Mouse (Mus musculus) ES-Bruce4 (cell line): Measurements from ENCODE around the gene Ptpn13. TPM values are rescaled to one million over a fixed set of nuclear protein-coding genes. Genes with fewer than 3 reads are reported as not detected.
A peak's percentile ranks its signal among the peaks of the same experiment; 100 is the strongest.

ENCODE experiments used
- H3K27ac ChIP-seq: 2 replicates; pipeline ENCODE4 v1.5.1; 2012; ENCODE audit warnings: low read length, inconsistent platforms; ENCODE audit not compliant: insufficient read depth
- H3K27me3 ChIP-seq: 2 replicates; pipeline ENCODE4 v1.6.1; 2012; ENCODE audit warnings: mild to moderate bottlenecking, low read length, inconsistent platforms; ENCODE audit not compliant: control insufficient read depth, poor library complexity, insufficient read depth, severe bottlenecking
- H3K36me3 ChIP-seq: 2 replicates; pipeline ENCODE4 v1.6.1; 2012; ENCODE audit warnings: inconsistent platforms, mild to moderate bottlenecking, low read length, moderate library complexity; ENCODE audit not compliant: control insufficient read depth, poor library complexity, insufficient read depth, severe bottlenecking
- H3K4me1 ChIP-seq: one replicate; pipeline ENCODE4 v1.8.1; 2011; ENCODE audit warnings: low read length; ENCODE audit not compliant: control insufficient read depth, insufficient read depth
- H3K4me3 ChIP-seq: 2 replicates; pipeline ENCODE4 v1.5.1; 2011; ENCODE audit warnings: low read depth, mild to moderate bottlenecking, low read length
- H3K9ac ChIP-seq: 2 replicates; pipeline ENCODE4 v1.6.1; 2012; ENCODE audit warnings: low read depth, mild to moderate bottlenecking, inconsistent platforms; ENCODE audit not compliant: poor library complexity, severe bottlenecking
- H3K9me3 ChIP-seq: replicated peaks from 2 replicates; pipeline ENCODE4 v1.6.1; 2012; ENCODE audit warnings: mild to moderate bottlenecking, low read length, inconsistent platforms; ENCODE audit not compliant: control insufficient read depth, poor library complexity, insufficient read depth, severe bottlenecking
- CTCF ChIP-seq: IDR thresholded peaks from one replicate; pipeline ENCODE4 v1.8.1; 2011; ENCODE audit warnings: low read depth, low read length
- EP300 ChIP-seq: IDR thresholded peaks from 2 replicates; pipeline ENCODE4 v1.6.1; 2011; ENCODE audit warnings: low read depth, low read length; ENCODE audit not compliant: insufficient read depth
- POLR2A ChIP-seq: IDR thresholded peaks from one replicate; pipeline ENCODE4 v1.8.1; 2011; ENCODE audit warnings: low read length; ENCODE audit not compliant: insufficient read depth
- polyA plus RNA-seq: library from polyadenylated mRNA; stranded (reverse); fragments of >200 nt; gene quantifications from 2 replicates; pipeline ENCODE4 v1.2.4, GENCODE M21; 2011; ENCODE audit warnings: low read depth; ENCODE audit not compliant: missing spikeins, insufficient read depth, insufficient read length

Ptpn13 gene
- polyA plus RNA-seq, 1 experiment: 26.5 TPM

GRCm38 (mm10) chr5:103447806-103448416 is 22.9 kb downstream of the Ptpn13 start:
- Histone ChIP-seq H3K4me3 (no peak overlapping the region), H3K27me3 (no peaks in the 10 kb centered on the region), H3K36me3 (no peaks in the 10 kb centered on the region), H3K9ac (no peak overlapping the region), H3K9me3 (no peaks in the 10 kb centered on the region), H3K27ac (no peak overlapping the region), H3K4me1 (no peaks in the 10 kb centered on the region)
- no peak for TF ChIP-seq POLR2A
- no peak for TF ChIP-seq CTCF
- TF ChIP-seq EP300: no peak

DNA sequence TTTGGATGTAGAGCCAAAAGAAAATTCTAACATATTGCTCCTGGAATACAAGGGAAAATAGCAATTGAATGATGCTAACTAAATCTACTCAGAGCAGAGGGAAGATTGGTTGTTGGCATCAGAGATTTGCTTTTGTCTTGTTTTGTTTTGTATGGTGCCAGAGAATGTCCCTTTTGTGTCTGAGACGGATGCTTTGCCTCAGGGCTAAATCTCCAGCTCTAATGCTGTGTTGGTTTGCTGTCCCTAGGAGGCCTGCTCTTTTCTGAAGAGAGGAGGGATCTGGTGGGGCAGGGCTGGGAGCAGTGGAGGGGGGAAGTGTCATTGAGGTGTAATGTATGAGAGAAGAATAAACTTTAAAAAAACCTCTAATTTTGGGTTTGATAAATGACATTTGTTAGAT is 23.5 kb downstream of the Ptpn13 start:
- Histone ChIP-seq H3K9ac (no peak overlapping the region), H3K27me3 (no peaks in the 10 kb centered on the region), H3K9me3 (no peaks in the 10 kb centered on the region), H3K4me3 (no peak overlapping the region), H3K4me1 (no peaks in the 10 kb centered on the region), H3K36me3 (no peaks in the 10 kb centered on the region), H3K27ac (no peak overlapping the region)
- no peak for TF ChIP-seq CTCF
- no peak for TF ChIP-seq EP300
- no peak for TF ChIP-seq POLR2A

- Histone ChIP-seq H3K9me3 (no peaks in the 10 kb centered on the region), H3K27ac (no peak overlapping the region), H3K9ac (no peak overlapping the region), H3K4me1 (no peaks in the 10 kb centered on the region), H3K36me3 (no peaks in the 10 kb centered on the region), H3K4me3 (no peak overlapping the region), H3K27me3 (no peaks in the 10 kb centered on the region)
- no peak for TF ChIP-seq EP300
- TF ChIP-seq CTCF: no peak
- no peak for TF ChIP-seq POLR2A
These were observed 25.7 kb downstream of the Ptpn13 start for GRCm38 (mm10) chr5:103450663-103451062.

DNA sequence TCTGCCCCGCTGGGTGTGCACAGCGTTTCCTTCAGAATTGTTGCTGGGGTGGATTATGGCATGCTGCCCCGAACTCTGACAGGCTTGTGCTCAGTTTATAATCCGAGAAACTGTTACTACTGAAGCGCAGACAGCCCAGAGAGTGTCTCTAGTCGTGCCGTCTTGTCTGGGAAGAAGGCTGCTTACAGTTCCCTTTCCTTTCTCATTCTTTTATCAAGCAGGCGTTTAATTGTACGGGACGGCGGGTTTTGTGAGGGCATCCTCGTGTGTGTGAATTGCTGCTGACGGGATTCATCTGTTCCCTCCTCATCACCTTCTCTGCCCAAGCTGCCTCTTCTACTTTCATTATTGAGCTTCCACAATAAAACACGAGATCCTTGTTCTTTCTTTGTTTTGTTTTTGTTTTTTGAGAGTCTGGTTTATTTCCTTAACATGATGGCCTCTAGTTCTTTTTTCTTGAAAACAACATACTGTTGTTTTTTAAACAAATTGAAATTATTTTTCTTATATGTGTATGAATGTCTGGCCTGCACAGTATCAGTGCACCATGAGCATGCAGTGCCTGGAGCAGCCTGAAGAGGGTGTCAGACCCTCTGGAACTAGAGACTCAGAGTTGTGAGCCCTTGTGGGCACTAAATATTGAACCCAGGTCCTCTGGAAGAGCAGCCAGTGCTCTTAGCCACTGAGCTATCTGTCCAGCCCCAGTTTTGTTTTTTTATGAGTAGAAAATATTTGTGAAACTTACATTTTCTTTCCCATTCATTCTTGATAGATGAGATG is 28.6 kb downstream of the Ptpn13 start:
- Histone ChIP-seq H3K27me3 (no peaks in the 10 kb centered on the region), H3K9ac (no peak overlapping the region), H3K9me3 (no peaks in the 10 kb centered on the region), H3K4me3 (no peak overlapping the region), H3K27ac (no peak overlapping the region), H3K36me3 (no peaks in the 10 kb centered on the region), H3K4me1 (no peaks in the 10 kb centered on the region)
- TF ChIP-seq POLR2A: no peak
- TF ChIP-seq EP300: no peak
- peak; percentile 46 for TF ChIP-seq CTCF

GRCm38 (mm10) chr5:103456794-103457193 is 31.8 kb downstream of the Ptpn13 start:
- Histone ChIP-seq H3K4me3 (no peak overlapping the region), H3K9ac (no peak overlapping the region), H3K27ac (no peak overlapping the region), H3K27me3 (no peaks in the 10 kb centered on the region), H3K9me3 (no peaks in the 10 kb centered on the region), H3K4me1 (no peaks in the 10 kb centered on the region), H3K36me3 (no peaks in the 10 kb centered on the region)
- TF ChIP-seq EP300: no peak
- TF ChIP-seq POLR2A: no peak
- no peak for TF ChIP-seq CTCF

GRCm38 (mm10) chr5:103458411-103458810 is 33.4 kb downstream of the Ptpn13 start:
- Histone ChIP-seq H3K27ac (no peak overlapping the region), H3K4me3 (no peak overlapping the region)
- TF ChIP-seq CTCF (no peak), EP300 (no peak), POLR2A (no peak)

More at GRCm38 (mm10) chr5:103458411-103458810, 33.4 kb downstream of the Ptpn13 start:
- no peaks in the 10 kb centered on the region for H3K36me3 ChIP-seq
- no peaks in the 10 kb centered on the region for H3K27me3 ChIP-seq
- H3K4me1 ChIP-seq: no peaks in the 10 kb centered on the region
- H3K9me3 ChIP-seq: no peaks in the 10 kb centered on the region
- no peak overlapping the region for H3K9ac ChIP-seq
